Mouse (Mus musculus): ENCODE data around the gene Ttc9c. TPM values are rescaled to one million over a fixed set of nuclear protein-coding genes. Genes with fewer than 3 reads are reported as not detected.

Ttc9c gene
- 54.8 and 57.2 TPM in 2 replicates for polyA plus RNA-seq (2015; fragmentation: Nextera tagmentation; extraction: Ambion mirVana)

GRCm38 (mm10) chr19:8818801-8819595, at the start of gene Ttc9c:
Gene Ttc9c, minus strand, starts transcription at chr19:8819333.
- Histone ChIP-seq H3K36me3 (peaks cover 31% of the 10 kb centered on the region), H3K9ac (peak within 1 kb of the TSS; percentile 97), H3K4me1 (peaks cover 37% of the 10 kb centered on the region), H3K4me2 (peak within 1 kb of the TSS; percentile 66), H3K4me3 (peak within 1 kb of the TSS; percentile 96), H3K27ac (peak within 1 kb of the TSS; percentile 100), H3K27me3 (no peaks in the 10 kb centered on the region), H3K9me3 (no peaks in the 10 kb centered on the region)
- peak; percentile 92 for ATAC-seq (ENCODE audit: borderline replicate concordance, extremely low read depth, low FRiP score, low TSS enrichment)
- WGBS: under 1% methylated on average over 33 of the region's 33 CpGs

GRCm38 (mm10) chr19:8864265-8864664, 45.1 kb upstream of the Ttc9c start:
- H3K9me3 ChIP-seq: no peaks in the 10 kb centered on the region
- no peak overlapping the region for H3K4me2 ChIP-seq
- ATAC-seq (ENCODE audit: borderline replicate concordance, extremely low read depth, low FRiP score, low TSS enrichment): no peak
- 79% methylated on average over 6 of the region's 6 CpGs for WGBS
- no peaks in the 10 kb centered on the region for H3K36me3 ChIP-seq
- no peak overlapping the region for H3K4me3 ChIP-seq
- H3K27ac ChIP-seq: no peak overlapping the region
- no peaks in the 10 kb centered on the region for H3K4me1 ChIP-seq
- H3K27me3 ChIP-seq: no peaks in the 10 kb centered on the region
- H3K9ac ChIP-seq: no peak overlapping the region

- no peaks in the 10 kb centered on the region for H3K4me1 ChIP-seq
- no peak for ATAC-seq (ENCODE audit: borderline replicate concordance, extremely low read depth, low FRiP score, low TSS enrichment)
- no peak overlapping the region for H3K4me2 ChIP-seq
- H3K4me3 ChIP-seq: no peak overlapping the region
- no peaks in the 10 kb centered on the region for H3K36me3 ChIP-seq
- no peak overlapping the region for H3K27ac ChIP-seq
- no peak overlapping the region for H3K9ac ChIP-seq
- H3K9me3 ChIP-seq: no peaks in the 10 kb centered on the region
- no peaks in the 10 kb centered on the region for H3K27me3 ChIP-seq
- WGBS: 13% methylated on average over 1 of the region's 1 CpGs
Observed at GRCm38 (mm10) chr19:8859018-8859417, 39.9 kb upstream of the Ttc9c start.

- Histone ChIP-seq H3K4me3 (no peak overlapping the region), H3K27me3 (no peaks in the 10 kb centered on the region), H3K36me3 (no peaks in the 10 kb centered on the region), H3K4me2 (no peak overlapping the region), H3K27ac (no peak overlapping the region), H3K9me3 (no peaks in the 10 kb centered on the region), H3K9ac (no peak overlapping the region), H3K4me1 (no peaks in the 10 kb centered on the region)
- WGBS: 34% methylated on average over 4 of the region's 4 CpGs
- no peak for ATAC-seq (ENCODE audit: borderline replicate concordance, extremely low read depth, low FRiP score, low TSS enrichment)
Observed at GRCm38 (mm10) chr19:8857689-8858088, 38.6 kb upstream of the Ttc9c start.

DNA sequence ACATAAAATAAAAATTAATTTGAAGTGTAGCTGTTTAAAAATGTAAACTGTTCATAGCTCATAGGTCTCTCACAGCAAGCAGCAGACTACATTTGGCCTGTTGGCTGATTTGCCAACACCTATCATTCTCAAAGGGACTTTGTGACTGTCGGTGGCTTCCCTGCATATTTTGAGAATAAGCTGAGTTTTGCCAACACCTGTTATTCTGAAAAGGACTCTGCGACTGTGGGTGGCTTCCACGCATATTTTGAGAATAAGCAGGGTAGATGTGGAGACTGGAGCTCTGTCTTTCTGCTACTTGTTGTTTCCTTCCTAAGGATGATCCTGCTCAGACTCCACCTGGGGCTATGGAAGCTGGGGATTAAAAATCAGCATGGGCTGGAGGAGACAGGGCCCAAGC, 34.0 kb upstream of the Ttc9c start:
- H3K4me1 ChIP-seq: peaks cover 12% of the 10 kb centered on the region
- H3K27ac ChIP-seq: no peak overlapping the region
- no peak for ATAC-seq (ENCODE audit: borderline replicate concordance, extremely low read depth, low FRiP score, low TSS enrichment)
- no peak overlapping the region for H3K9ac ChIP-seq
- no peak overlapping the region for H3K4me2 ChIP-seq
- H3K36me3 ChIP-seq: 0 out of 2 replicates have a peak, but pooled peaks cover 4% of the 10 kb centered on the region
- H3K27me3 ChIP-seq: no peaks in the 10 kb centered on the region
- no peak overlapping the region for H3K4me3 ChIP-seq
- 83% methylated on average over 3 of the region's 3 CpGs for WGBS
- H3K9me3 ChIP-seq: no peaks in the 10 kb centered on the region

DNA sequence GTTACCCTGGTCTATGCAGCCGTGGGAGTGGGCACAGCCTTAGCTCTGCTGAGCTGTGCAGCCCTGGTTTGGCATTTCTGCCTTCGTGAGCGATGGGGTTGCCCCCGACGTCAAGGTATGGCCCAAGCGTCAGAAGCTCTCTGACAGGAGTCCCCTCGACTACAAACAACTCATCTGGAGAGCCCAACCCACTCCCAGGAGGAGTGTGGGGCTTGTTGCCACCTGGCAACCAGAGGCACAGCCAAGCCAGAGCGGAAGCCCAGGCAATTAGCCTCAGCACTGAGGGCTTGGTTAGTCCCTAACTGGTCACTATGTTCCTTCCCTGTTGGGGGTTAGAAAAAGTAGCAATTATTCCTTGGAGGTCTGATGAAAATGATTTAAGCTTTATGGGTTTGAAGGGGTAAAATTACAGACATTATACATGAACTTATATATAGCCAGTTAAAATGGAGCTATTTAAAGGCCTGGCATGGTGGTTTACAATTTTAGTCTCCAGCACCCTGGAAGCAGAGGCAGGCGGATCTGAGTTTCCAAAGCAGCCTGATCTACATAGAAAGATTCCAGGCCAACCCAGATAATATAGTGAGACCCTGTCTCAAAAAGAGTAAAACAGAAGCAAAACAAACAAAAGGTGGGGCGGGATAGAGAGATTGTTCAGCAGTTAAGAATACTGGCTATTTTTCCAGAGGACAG, 33.2 kb upstream of the Ttc9c start:
- no peak for ATAC-seq (ENCODE audit: borderline replicate concordance, extremely low read depth, low FRiP score, low TSS enrichment)
- Histone ChIP-seq H3K36me3 (peaks cover 5% of the 10 kb centered on the region), H3K4me3 (no peak overlapping the region), H3K27me3 (no peaks in the 10 kb centered on the region), H3K4me2 (no peak overlapping the region), H3K27ac (no peak overlapping the region), H3K4me1 (peaks cover 12% of the 10 kb centered on the region), H3K9ac (no peak overlapping the region), H3K9me3 (no peaks in the 10 kb centered on the region)
- 42% methylated on average over 10 of the region's 10 CpGs for WGBS

DNA sequence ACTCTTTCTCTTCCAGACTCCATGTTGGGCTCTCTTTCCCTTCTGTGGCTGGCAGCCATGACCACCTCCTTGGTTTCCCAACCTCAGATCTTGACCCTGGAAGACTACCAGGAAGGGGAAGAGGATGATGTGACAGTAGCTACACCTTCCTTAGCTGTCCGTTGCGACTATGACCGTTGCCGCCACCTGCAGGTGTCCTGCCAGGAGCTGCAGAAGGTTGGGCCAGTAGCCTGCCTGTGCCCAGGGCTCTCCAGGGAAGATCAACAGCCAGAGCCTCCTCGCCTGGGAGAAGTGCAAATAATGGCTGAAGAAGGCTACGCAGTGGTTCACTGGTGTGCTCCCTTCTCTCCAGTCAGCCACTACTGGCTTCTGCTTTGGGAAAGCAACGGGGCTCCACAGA, 32.5 kb upstream of the Ttc9c start:
- Histone ChIP-seq H3K4me1 (peaks cover 12% of the 10 kb centered on the region), H3K4me3 (no peak overlapping the region), H3K9ac (no peak overlapping the region), H3K4me2 (no peak overlapping the region), H3K9me3 (no peaks in the 10 kb centered on the region), H3K27me3 (no peaks in the 10 kb centered on the region), H3K36me3 (peaks cover 12% of the 10 kb centered on the region), H3K27ac (no peak overlapping the region)
- 30% methylated on average over 7 of the region's 7 CpGs for WGBS
- no peak for ATAC-seq (ENCODE audit: borderline replicate concordance, extremely low read depth, low FRiP score, low TSS enrichment)

- Histone ChIP-seq H3K36me3 (peaks cover 22% of the 10 kb centered on the region), H3K9ac (no peak within 1 kb of the TSS), H3K27me3 (no peaks in the 10 kb centered on the region), H3K4me2 (peak within 1 kb of the TSS; percentile 28), H3K4me3 (no peak within 1 kb of the TSS), H3K9me3 (no peaks in the 10 kb centered on the region), H3K27ac (no peak within 1 kb of the TSS; the same call in 1 of the 2 replicates), H3K4me1 (peaks cover 12% of the 10 kb centered on the region)
- 25% methylated on average over 7 of the region's 7 CpGs for WGBS
- peak; percentile 81 for ATAC-seq (ENCODE audit: borderline replicate concordance, extremely low read depth, low FRiP score, low TSS enrichment)
Observed at GRCm38 (mm10) chr19:8850402-8850901, 31.3 kb upstream of the Ttc9c start, which contains the start of gene Lrrn4cl. Gene Lrrn4cl, plus strand, starts transcription at chr19:8850768.

DNA sequence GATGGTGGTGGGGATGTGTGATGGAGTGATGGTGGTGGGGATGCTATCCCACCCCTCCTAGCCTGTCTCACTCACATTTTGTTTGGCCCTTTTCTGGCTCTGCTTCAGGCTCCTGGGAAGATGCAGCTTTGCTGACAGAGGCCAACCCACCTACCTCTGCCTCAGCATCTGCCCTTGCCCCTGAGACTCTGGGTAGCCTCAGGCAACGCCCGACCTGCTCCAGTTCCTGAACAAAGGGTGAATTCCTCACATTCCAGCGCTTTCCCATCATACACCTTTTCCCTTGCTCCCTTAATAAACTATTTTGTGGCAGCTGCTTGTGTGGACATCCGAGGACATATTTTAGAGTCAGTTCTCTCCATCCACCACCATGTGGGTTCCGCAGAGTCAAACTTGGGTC, 29.2 kb upstream of the Ttc9c start:
- ATAC-seq (ENCODE audit: borderline replicate concordance, extremely low read depth, low FRiP score, low TSS enrichment): no peak
- H3K27me3 ChIP-seq: no peaks in the 10 kb centered on the region
- H3K36me3 ChIP-seq: peaks cover 22% of the 10 kb centered on the region
- H3K4me1 ChIP-seq: peaks cover 12% of the 10 kb centered on the region
- no peak overlapping the region for H3K9ac ChIP-seq
- H3K27ac ChIP-seq: no peak overlapping the region
- H3K4me2 ChIP-seq: no peak overlapping the region
- no peak overlapping the region for H3K4me3 ChIP-seq
- WGBS: 68% methylated on average over 5 of the region's 5 CpGs
- H3K9me3 ChIP-seq: no peaks in the 10 kb centered on the region

- 60% methylated on average over 5 of the region's 5 CpGs for WGBS
- no peak overlapping the region for H3K9ac ChIP-seq
- peaks cover 10% of the 10 kb centered on the region for H3K4me1 ChIP-seq
- H3K27me3 ChIP-seq: no peaks in the 10 kb centered on the region
- ATAC-seq (ENCODE audit: borderline replicate concordance, extremely low read depth, low FRiP score, low TSS enrichment): no peak
- peaks cover 28% of the 10 kb centered on the region for H3K36me3 ChIP-seq
- H3K9me3 ChIP-seq: no peaks in the 10 kb centered on the region
- no peak overlapping the region for H3K27ac ChIP-seq
- no peak overlapping the region for H3K4me2 ChIP-seq
- no peak overlapping the region for H3K4me3 ChIP-seq
Observed at GRCm38 (mm10) chr19:8844371-8845129, 25.4 kb upstream of the Ttc9c start.

DNA sequence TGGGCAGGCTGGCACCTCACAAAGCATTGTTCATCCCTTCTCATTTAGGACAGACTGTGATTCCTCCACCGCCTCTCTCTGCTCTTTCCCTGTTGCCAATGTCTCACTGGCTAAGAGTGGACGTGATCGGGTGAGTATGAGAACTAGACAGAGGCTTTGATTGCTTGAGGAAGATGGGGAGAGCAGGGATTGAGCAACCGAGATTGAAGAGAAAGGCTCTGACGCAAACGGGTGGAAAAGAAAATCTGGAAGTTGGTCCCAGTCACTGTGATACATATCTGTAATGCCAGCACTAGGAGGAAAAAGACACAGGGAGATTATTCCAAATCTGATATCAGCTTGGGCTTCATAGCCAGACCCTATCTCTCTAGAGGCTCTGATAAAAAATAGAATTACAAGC, 23.8 kb upstream of the Ttc9c start:
- no peak overlapping the region for H3K27ac ChIP-seq
- peaks cover 24% of the 10 kb centered on the region for H3K36me3 ChIP-seq
- no peak overlapping the region for H3K4me3 ChIP-seq
- H3K9me3 ChIP-seq: no peaks in the 10 kb centered on the region
- 83% methylated on average over 6 of the region's 6 CpGs for WGBS
- ATAC-seq (ENCODE audit: borderline replicate concordance, extremely low read depth, low FRiP score, low TSS enrichment): no peak
- no peak overlapping the region for H3K4me2 ChIP-seq
- H3K9ac ChIP-seq: no peak overlapping the region
- H3K27me3 ChIP-seq: no peaks in the 10 kb centered on the region
- peaks cover 23% of the 10 kb centered on the region for H3K4me1 ChIP-seq

All from lung, embryonic 15.5 days (tissue).